Mouse (Mus musculus): Measurements from ENCODE around the gene Abcg1.

Gene Abcg1

DNA sequence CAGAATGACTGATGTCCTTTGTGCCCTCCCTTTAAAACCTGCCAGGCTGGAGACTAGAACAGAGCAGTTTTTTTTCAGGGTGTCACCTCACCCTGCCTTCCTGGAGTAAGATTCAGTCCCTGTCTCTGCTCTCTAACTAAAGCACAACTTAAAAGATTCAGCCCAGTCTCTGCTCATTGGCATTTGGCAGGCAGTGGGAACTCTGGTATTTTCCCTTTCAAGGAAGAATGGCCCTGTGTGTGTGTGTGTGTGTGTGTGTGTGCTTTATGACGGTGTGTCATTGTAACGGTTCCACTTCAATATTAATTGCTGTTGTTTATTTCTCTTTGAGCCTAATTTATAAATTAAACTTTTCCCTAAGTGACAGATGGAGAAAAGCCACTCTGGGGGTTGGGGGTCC lies 14.7 kb upstream of the Abcg1 start:
- DNase-seq = no peak

DNA sequence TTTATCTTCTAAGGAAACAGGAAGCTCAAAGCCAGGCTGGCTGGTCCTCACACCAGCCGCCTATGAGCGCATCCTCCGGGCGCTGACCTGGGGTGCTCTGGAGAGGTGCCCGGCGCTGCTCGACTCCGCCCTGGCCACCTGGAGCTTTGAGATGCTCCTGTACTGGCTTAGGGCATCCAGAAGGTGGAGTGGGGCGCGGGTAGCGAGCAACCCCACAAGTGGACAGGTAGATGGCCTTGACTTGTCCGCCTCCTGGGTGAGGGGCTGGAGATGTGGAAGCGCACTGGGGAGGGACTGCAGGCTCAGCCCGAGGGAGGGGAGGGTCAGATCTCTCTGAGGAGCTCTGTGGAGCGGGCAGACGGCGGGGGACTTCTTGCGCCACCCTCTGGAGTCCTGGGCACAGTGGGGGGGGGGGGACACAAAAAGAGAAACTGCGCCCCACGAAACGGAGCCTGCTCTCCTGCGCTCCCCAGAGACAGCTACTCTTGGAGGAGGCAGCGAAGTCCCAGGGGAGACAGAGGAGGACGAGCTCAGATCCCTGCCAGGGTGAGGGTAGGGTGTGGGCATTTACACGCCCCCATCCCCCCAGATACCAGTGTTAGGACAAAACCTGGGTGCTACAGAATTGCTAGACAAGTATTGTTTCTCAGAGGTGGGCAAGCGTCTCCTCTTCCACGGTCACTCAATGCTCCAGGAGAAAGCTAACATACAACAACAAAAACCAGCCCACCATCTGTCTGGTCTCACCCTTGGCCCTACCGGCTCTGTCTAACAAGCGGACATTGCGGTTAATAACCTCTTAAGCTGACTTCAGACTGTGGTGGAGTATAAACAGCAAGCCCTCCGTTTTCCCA lies 643 bp downstream of the Abcg1 start:
- DNase-seq = no peak

DNA sequence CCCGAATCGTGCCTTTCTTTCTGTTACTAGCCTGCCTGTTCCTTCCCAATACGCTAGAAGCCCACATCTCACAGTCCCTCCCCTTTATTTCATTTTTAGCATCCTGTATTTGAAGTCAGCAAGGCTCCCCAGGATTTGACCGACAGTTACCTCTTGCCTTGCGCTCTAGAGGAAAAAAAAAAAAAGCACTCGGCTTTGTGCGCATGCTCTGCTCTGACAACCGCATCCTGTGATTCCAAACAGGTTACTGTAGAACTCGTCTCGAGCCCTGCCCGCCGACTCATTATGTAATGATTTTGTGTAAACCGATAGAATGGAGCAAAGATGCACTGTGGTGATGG lies 1.2 kb downstream of the Abcg1 start:
- peak; percentile 92 for DNase-seq

DNA sequence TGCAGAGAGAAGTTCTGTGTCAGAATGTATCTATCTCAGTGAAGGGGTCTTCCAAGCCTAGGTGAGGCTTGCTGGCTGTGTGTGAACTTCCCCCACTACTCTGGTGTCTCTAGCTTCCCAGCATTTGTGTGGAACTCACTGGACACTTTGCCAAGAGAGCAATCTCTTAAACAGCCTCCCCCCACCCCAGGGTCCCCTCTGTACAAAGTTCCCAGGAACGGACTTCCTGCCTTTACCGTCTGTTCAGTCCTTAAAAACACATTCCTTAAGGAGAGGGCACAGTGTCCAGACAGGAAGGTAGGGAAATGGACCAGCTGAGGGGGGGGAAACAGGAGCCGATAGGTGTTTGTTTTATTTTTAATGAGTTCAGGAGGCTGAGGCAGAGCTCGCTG lies 2.7 kb downstream of the Abcg1 start:
- peak; percentile 39 for DNase-seq

DNA sequence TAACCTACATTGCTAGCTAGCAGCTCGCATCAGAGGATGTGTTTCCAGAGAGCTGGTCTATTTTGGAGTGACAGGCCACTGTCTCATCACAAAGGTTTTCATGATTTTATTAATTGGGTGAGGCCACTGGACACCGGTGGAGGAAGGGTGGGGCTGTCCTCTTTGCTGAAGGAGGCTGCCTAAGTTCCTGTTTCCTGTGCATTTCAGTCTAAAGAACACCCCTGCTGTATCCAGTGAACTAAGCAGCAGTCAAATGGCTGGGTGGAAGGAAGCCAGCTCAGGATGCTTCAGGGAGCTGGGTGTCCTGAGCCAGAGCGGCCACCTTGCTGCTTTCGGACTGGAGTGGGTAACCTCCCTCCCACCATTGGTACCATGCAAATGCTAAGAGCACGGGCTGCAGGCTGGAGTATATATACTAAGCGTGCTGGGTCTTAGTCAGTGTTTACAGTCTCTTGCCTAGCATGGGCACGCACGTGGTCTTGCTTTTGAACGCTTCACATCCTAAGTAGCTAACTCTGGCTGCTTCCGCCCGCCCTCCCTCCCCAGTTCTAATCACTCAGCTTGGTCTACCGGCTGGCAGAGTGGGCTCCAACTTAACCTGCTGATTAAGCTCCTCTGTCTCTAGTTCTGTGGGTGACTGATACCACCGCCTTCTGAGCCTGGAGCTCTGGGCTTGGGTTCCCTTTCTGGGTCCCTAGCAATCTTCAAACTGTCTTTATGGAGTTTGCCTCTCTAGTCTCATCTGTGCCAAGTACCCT lies 3.3 kb downstream of the Abcg1 start:
- DNase-seq = peak; percentile 55

DNA sequence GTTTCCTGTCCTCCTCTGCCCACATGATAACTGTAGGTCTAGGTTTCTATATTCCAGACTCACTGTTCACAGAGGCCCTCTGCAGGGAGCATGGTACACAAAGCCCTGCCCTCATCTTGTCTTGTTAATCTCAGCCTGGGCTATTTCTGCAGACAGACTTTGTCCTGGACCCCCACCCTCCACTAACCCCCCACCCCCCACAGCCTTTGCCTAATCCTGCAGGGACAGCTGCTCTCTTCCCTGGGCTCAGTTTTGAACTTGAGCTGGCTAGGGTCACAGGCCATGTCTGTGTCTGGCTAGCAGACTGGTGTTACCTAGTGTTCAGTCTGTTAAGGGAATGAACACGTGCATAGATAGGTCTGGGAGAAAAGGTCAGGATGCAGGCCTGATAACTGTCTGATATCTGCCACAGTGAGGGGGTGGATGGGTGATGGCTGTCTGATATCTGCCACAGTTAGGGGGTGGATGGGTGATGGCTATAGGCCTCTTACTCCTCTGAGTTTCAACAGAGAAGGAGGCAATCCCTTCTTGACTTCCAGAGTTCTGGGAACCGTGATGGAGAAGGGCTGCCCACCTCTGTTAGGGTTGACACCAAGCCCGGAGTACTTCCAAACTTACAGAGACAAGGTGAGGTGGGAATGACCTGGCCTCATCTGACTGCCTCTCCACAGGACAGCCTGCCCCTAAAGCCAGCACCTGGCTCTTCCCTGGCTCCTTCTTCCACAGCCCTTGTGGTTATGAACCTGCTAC lies 4.0 kb downstream of the Abcg1 start:
- peak; percentile 21 for DNase-seq

DNA sequence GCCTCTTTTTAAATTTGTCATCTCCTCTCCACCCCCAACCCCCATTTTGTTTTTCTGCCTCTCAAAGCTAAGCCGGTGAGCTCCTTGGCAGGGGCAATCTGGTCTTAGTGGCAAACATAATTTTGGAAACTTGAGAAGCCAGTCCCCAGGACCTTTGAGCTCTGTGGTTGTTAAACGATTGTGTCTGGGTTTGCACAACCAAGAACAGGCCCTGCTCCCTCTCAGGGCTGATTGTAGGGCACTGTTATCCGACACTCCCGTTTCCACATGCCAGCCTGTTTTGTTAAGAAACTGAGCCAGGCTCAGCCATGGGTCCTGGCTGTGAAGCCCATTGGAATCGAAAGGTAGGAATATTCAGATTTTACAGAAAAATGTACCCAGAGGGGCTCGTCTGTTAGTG lies 8.6 kb downstream of the Abcg1 start:
- peak; percentile 10 for DNase-seq

DNA sequence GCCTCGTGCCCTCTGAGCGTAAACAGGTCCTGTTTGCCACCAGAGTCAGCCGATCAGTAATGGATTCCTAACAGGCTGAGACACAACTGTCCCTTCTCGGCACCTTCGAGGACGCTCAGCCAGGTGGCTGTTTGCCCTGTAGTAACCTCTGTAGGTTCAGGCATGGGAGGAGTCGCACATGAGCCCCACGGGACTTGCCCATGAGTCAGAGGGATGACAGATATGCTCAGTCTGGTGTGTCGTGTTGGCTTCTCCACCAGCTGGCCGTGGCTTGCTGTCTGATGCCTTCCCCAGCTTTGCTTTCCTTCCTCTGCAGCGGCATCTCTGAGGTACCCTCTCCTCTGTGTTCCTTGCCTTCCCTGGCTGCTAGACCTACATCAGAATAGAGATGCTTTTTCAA lies 9.6 kb downstream of the Abcg1 start:
- DNase-seq = peak; percentile 43

DNA sequence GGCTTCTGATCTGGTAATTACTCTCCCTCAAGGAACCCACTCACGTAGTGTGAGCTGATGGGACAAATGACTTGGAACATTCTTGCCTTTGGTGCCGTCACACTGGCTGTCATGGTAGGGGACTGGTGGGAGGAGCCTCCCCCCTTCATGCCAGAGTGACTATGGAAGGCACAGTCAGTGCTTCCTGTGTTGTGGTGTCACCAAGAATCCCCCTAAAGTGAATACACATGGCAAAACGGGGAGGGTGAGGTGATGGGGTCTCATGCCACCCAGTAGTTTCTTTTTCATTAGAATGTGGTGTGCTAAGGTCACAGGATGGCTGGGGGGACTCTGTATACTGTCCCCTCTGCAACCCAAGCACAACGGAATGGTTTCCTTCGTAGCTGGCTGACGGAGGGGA lies 11.6 kb downstream of the Abcg1 start:
- DNase-seq = peak; percentile 14

DNA sequence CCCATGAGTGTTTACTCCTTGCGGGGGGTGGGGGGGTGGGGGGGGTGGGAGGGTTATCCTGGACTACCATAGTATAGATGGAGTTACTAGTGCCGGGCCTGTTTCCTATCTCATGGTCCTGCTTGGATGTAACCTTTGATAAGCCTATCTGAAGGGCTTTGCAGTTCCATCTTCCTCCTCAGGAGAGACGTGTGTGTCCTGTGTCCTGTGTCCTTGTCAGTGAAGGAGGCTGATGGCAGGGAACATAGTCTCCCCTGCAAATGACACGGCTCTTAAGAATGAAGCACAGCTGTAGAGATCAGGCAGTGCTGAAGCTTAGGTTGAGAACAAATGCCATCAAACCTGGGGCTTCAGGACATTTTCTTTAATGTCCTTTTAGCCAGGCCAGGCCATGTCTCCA lies 12.4 kb downstream of the Abcg1 start:
- no peak for DNase-seq

DNA sequence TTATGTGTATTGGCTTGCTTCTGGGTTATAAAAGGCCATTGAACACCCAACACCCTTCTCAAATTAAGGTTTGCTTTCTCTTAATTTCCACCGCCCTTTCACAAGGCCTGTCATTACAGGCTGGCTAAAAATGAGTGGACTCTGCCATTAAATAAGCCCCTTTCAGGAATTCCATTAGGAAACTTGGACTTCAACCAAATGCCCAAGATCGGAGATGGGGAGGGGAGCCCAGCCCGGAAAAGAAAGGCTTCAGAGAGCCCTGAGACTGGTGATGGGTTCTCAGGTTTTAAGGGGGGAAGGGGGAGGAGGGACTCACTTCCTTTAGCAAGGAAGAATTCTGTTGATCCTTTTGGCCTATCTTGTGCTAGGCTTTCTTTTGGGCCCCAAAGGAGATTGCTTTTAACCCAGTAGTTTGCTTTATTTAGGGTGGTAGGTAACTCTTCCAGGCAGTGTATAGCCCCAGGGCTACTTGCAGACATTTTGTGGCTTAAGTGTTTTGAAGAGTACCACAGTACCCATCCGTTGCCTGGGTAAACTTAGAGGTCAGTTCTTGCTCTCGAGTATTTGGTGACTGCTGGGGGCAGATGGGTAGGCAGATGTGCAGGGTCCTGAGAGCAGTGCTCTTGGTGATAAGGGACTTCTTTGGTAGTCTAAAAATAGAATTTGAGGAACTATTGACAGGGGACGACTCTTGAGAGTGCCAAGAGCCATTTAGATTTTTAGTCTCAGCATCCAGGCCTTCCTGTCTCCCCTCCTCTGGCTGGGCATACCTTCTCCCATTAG lies 13.1 kb downstream of the Abcg1 start:
- DNase-seq = no peak

DNA sequence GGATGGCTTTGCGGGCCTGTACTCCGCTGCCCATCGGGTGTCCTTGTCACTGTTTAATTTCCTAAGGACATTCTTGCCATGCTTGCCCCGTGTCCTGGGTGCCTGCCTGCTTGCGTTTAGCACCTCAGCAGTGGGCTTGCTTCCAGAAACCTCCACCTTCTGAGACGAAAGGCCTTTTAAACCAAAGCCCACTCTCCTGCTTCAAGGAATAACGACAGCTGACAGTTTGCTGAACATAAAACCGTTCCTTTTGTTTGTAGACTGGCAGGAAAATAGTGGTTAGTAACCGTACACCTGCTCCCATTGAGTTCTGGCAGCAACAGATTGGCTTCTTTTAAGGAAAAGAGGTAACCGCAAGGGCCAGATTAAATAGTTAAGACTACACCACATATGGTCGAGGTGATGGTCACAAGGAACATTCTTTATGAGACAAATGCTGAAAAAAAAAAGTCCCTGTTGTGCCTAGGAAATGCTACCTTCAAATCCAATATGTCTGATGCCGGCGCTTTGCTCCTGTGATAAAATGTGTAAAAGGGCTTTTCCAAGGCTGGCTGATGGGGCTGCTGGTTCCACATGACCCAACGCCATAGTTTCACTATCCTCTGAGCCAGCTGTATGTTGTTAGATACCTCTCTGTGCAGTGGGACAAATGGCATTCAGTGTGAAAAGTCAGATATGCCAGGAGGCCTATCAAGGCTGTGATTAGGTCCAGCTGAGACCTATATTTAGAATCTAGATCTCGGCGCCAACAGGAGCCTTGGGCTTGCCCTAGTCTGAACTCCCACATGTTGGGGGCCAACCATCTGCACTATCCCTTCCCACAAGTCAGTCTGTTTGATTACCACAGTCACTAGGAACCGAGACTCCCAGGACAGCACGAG lies 14.2 kb downstream of the Abcg1 start:
- DNase-seq = peak; percentile 81

DNA sequence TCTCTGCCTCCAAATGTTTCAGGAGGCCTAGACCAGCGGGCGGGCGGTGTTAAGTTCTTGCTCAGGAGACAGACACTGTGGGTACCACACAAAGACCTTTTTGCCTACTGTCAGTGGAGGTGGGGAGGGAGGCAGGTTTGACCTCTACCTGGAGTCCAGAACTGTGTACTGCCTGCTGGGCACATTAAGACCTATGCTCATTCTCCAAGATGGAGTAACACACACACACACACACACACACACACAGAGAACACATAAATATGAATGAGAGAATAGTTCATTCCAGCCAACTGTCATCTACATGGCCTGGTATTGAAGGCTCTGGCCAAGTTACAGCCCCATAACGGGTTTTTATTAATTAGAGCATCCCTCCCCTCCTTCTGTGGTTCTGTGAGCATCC lies 15.4 kb downstream of the Abcg1 start:
- no peak for DNase-seq

DNA sequence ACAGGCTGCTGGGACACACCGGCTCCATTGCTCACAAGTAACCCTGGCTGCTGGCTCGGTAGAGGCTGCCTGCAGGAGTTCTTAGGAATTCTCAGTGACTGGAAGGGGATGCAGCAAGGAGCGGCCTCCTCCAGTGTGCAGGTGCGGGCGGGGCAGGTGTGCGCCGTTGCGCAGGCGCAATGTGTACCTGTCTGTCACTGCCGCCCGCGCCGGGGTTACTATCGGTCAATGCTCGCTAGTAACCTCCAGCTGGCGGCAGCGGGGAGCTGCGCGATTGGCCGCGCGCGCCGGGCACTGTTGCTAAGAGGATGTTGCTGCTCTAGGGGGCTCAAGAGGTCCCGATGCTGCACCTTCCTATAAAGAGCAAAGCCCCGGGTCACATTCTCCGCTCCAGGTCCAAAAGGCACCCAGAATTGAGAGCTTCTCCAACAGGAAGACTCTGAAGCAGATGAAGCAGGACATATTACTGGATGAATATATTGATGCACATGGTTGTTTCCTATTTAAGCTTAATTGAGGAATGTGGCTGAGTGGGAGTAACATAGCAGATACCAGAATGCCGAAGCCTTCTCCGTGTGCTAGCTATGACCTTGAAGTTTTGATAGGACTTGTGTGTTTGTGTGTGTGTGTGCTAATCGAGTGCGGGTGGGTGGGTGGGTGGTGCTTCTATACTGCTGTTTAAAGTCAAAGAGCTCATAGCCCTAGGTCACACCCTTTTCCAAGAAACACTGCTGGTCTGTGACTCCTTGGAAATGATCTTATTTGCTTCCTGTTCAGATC lies 16.0 kb downstream of the Abcg1 start:
- peak; percentile 91 for DNase-seq

DNA sequence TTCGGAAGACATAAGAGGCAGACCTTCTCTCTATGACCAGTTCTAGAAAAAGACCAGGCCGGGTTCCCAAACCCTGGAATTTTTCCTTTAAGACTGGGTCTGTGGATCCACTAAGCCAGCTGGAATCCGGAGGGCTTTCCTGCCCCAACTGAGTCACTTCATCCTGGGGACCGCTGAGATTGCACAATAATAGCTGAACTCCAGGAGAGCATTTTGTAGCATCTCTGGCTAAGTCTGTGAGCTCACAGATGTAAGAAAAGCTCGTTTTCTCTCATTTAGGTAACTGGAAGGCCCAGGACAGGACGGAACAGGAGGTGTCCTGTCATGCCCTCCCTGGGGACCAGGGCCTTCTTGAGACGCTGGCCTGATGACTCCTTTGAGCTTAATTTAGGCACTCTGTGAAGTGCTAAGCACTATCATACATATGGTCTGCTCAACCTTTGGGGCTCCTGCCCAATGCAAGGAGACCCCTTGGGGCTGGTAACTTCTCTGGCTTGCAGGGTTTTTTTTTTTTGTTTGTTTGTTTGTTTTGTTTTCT lies 16.6 kb downstream of the Abcg1 start:
- DNase-seq = no peak

DNA sequence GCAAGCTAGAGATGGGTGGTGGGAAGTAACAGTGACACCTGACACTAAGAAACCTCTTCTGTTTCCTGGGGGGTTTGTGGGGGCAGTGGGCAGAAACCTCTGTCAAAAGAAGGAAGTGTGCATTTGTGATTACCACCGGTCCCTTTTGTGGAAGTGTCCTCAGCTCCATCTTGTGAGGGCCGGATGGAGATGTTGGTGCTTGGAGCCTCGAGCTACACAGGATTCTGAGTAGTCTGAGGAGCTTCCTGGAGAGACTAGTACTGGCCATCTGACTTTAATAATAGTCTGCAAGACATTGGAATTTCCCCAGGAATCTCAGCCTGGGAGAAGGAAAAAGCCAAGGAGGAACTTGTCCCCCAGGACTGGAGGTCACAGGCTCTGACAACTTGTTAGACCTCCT lies 17.2 kb downstream of the Abcg1 start:
- DNase-seq = no peak

DNA sequence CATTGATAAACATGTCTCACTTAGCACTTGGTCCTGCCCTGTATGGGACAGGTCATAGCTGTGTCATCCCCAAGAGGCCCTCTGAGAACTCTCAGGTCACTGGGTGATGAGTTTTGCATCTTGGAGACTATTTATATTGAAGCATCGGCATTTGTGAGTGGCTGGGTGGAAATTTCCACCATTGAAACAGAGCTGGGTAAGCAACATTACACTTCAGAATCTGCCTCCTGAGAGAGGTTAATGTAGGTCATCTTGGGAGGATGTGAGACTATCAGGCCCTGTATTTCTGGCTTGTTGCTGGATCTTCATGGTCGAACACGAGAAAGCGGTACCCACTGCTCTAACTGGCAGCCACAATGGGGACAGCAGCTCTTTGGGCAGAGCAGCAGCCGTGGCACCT lies 18.0 kb downstream of the Abcg1 start:
- DNase-seq = no peak

DNA sequence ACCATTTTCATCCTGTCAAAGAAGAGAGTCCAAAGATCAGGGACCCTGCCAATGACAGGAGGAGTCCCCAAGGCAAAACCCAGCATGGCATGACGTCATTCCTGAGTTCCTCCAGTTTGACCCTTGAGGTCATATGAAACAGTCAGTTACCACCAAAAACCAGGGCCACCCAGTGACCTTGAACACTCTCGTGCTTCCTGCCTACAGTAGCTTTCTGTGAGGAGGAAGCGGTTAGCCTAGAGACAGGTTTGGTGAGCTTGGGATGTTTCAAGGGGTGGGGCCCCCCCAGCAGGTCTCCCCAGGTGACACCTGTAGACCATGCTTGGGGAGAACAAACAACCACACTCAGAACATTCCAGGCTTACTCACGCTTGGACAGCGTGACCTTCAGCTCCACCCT lies 20.1 kb downstream of the Abcg1 start:
- DNase-seq = no peak

DNA sequence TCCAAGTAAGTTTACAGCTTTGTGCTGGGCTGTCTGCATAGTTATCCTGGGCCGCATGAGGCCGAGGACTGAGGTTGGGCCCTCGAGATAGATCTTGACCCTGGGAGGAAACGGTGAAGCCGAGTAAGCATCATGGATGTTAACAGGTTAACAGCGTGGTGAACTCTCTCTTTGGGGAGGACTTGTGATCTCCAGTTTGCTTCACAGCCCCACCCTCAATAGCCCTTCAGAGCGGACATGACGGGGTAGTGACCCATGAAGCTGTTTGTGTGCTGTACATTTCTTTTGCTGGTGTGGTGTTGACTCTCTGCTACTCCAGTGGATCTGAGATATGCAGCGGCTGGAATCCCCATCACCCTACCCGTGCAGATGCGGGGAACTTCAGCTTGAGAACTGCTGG lies 21.1 kb downstream of the Abcg1 start:
- no peak for DNase-seq

DNA sequence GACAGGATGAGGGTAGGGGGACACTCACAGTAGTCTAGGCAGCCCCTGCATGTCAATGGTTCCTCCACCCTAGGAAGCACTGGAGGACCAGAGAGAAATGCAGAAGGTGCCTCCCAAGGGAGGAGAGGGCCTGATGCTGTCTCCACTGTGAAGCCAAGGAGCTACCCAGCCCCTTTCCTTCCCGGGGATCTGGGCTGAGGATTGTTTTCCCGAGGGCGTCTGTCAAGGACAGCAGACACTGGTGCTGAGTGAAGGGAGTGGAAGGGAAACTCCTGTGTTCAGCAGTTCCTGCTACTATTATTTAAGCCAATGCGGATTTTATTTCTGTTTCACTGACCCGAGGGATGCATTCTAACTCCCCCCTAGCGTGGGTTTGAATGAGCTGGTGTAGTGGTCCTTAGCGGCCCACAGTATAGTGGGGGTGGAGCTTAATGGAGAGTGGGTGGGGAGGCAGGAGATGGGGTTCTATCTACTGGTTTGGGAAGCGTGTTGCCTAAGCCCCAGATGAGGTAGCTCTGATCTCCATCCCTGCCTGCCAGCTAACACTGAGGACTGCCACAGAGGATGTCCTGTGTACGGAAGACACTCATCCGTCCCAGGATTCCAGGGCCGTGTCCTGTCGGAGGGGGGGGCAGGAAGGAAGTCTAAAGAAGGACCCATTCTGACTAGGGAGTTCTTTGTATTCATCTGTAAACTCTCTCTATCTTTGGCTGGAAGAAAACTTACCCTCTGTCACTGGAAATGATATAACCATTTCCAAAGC lies 21.8 kb downstream of the Abcg1 start:
- no peak for DNase-seq
